Mouse (Mus musculus) intestine, postnatal 0 days (tissue): Measurements from ENCODE around the gene Sptb. TPM values are rescaled to one million over a fixed set of nuclear protein-coding genes. Genes with fewer than 3 reads are reported as not detected.

Experiments
- ATAC-seq: fragments of 200-750 bp; cut with Nextera tagmentation; 2 replicates; pipeline ENCODE4 v1.8.0; 2017; ENCODE audit warnings: mild to moderate bottlenecking, moderate TSS enrichment, moderate library complexity
- H3K27ac ChIP-seq: fragments of 300-500 bp; sonication (generic); 2 replicates; pipeline ENCODE4 v1.5.1; 2014; ENCODE audit warnings: mild to moderate bottlenecking, low read depth, low read length, moderate library complexity
- H3K27me3 ChIP-seq: fragments of 300-500 bp; sonication (generic); replicated peaks from 2 replicates; pipeline ENCODE4 v1.6.1; 2014; ENCODE audit warnings: low read length, mixed read lengths; ENCODE audit not compliant: control insufficient read depth, insufficient read depth
- H3K36me3 ChIP-seq: fragments of 300-500 bp; sonication (generic); 2 replicates; pipeline ENCODE4 v1.6.1; 2014; ENCODE audit warnings: mild to moderate bottlenecking, moderate library complexity; ENCODE audit not compliant: control insufficient read depth, insufficient read depth
- H3K4me1 ChIP-seq: fragments of 300-500 bp; sonication (generic); replicated peaks from 2 replicates; pipeline ENCODE4 v1.6.1; 2014; ENCODE audit warnings: antibody characterized with exemption, low read length, mixed read lengths; ENCODE audit not compliant: control insufficient read depth, insufficient read depth
- H3K4me2 ChIP-seq: fragments of 300-500 bp; sonication (generic); replicated peaks from 2 replicates; pipeline ENCODE4 v1.6.1; 2014; ENCODE audit warnings: low read depth, mild to moderate bottlenecking, moderate library complexity
- H3K4me3 ChIP-seq: fragments of 300-500 bp; sonication (generic); 2 replicates; pipeline ENCODE4 v1.5.1; 2014; ENCODE audit warnings: low read depth, low read length
- H3K9ac ChIP-seq: fragments of 300-500 bp; sonication (generic); 2 replicates; pipeline ENCODE4 v1.6.1; 2014; ENCODE audit warnings: mild to moderate bottlenecking, low read depth, low read length
- H3K9me3 ChIP-seq: fragments of 300-500 bp; sonication (generic); 2 replicates; pipeline ENCODE4 v1.6.1; 2016; ENCODE audit warnings: mixed run types; ENCODE audit not compliant: control insufficient read depth
- CTCF ChIP-seq: sonication (generic); IDR thresholded peaks from 2 replicates; pipeline ENCODE4 v1.5.1; 2016; ENCODE audit warnings: low read depth, mild to moderate bottlenecking, control low read depth, antibody characterized with exemption, moderate library complexity
- WGBS: fragments of 180-500 bp; shearing (Covaris S2); extraction: QIAGEN DNeasy Blood & Tissue Kit; methylation state at CpG from one replicate; pipeline ENCODE4 v1.1.7; 2014; 5-methylcytosine and 5-hydroxymethylcytosine counted together
- polyA plus RNA-seq: library from polyadenylated mRNA; unstranded; fragments of >200 nt; fragmentation: Nextera tagmentation; extraction: Ambion mirVana; gene quantifications from 2 replicates; pipeline ENCODE4 v1.2.1, GENCODE M21; 2015

Sptb gene
- 0.26 and 0.35 TPM in 2 replicates for polyA plus RNA-seq

- H3K9me3 ChIP-seq = no peaks in the 10 kb centered on the region
- peaks cover 42% of the 10 kb centered on the region for H3K27me3 ChIP-seq
- WGBS = 1% methylated on average over 40 of the region's 40 CpGs
- H3K4me3 ChIP-seq = peak within 1 kb of the TSS; percentile 69
- peak; percentile 49; the same call in 1 of the 2 replicates for ATAC-seq
- H3K4me2 ChIP-seq = peak within 1 kb of the TSS; percentile 100
- 0 out of 2 replicates have a peak, but pooled peaks cover 3% of the 10 kb centered on the region for H3K4me1 ChIP-seq
- H3K36me3 ChIP-seq = no peaks in the 10 kb centered on the region
- no peak within 1 kb of the TSS for H3K27ac ChIP-seq
- H3K9ac ChIP-seq = peak within 1 kb of the TSS; percentile 48
- TF ChIP-seq CTCF = no peak
Measured at GRCm38 (mm10) chr12:76710351-76711100, at the start of gene Sptb. Gene Sptb (minus strand): TSS chr12:76710547.

GRCm38 (mm10) chr12:76752652-76753318 is 42.4 kb upstream of the Sptb start:
- H3K9ac ChIP-seq = no peak overlapping the region
- H3K36me3 ChIP-seq = no peaks in the 10 kb centered on the region
- 43% methylated on average over 14 of the region's 14 CpGs for WGBS
- no peaks in the 10 kb centered on the region for H3K27me3 ChIP-seq
- TF ChIP-seq CTCF = peak; percentile 77
- H3K4me3 ChIP-seq = no peak overlapping the region
- no peaks in the 10 kb centered on the region for H3K4me1 ChIP-seq
- H3K27ac ChIP-seq = no peak overlapping the region
- H3K9me3 ChIP-seq = no peaks in the 10 kb centered on the region
- ATAC-seq = no peak
- H3K4me2 ChIP-seq = no peak overlapping the region

GRCm38 (mm10) chr12:76750866-76751459 is 40.6 kb upstream of the Sptb start:
- ATAC-seq = no peak
- Histone ChIP-seq H3K9me3 (no peaks in the 10 kb centered on the region), H3K36me3 (no peaks in the 10 kb centered on the region), H3K9ac (no peak overlapping the region), H3K4me1 (no peaks in the 10 kb centered on the region), H3K4me3 (no peak overlapping the region), H3K27me3 (no peaks in the 10 kb centered on the region), H3K4me2 (no peak overlapping the region), H3K27ac (no peak overlapping the region)
- TF ChIP-seq CTCF = no peak
- WGBS = 73% methylated on average over 16 of the region's 16 CpGs

GRCm38 (mm10) chr12:76727955-76728354 is 17.6 kb upstream of the Sptb start:
- H3K4me3 ChIP-seq = no peak overlapping the region
- TF ChIP-seq CTCF = no peak
- no peaks in the 10 kb centered on the region for H3K27me3 ChIP-seq
- H3K36me3 ChIP-seq = no peaks in the 10 kb centered on the region
- no peaks in the 10 kb centered on the region for H3K9me3 ChIP-seq
- ATAC-seq = no peak
- no peak overlapping the region for H3K27ac ChIP-seq
- no peak overlapping the region for H3K9ac ChIP-seq
- H3K4me2 ChIP-seq = no peak overlapping the region
- H3K4me1 ChIP-seq = no peaks in the 10 kb centered on the region
- 92% methylated on average over 4 of the region's 4 CpGs for WGBS

GRCm38 (mm10) chr12:76722026-76722425 is 11.7 kb upstream of the Sptb start:
- no peak overlapping the region for H3K9ac ChIP-seq
- H3K27me3 ChIP-seq = no peaks in the 10 kb centered on the region
- H3K36me3 ChIP-seq = no peaks in the 10 kb centered on the region
- H3K4me3 ChIP-seq = no peak overlapping the region
- H3K4me2 ChIP-seq = no peak overlapping the region
- TF ChIP-seq CTCF = no peak
- no peak overlapping the region for H3K27ac ChIP-seq
- H3K9me3 ChIP-seq = no peaks in the 10 kb centered on the region
- no peaks in the 10 kb centered on the region for H3K4me1 ChIP-seq
- 75% methylated on average over 3 of the region's 3 CpGs for WGBS
- no peak for ATAC-seq

GRCm38 (mm10) chr12:76720572-76720971 is 10.2 kb upstream of the Sptb start:
- H3K36me3 ChIP-seq = no peaks in the 10 kb centered on the region
- no peak for ATAC-seq
- H3K9me3 ChIP-seq = no peaks in the 10 kb centered on the region
- TF ChIP-seq CTCF = peak; percentile 46
- H3K9ac ChIP-seq = no peak overlapping the region
- no peak overlapping the region for H3K27ac ChIP-seq
- no peaks in the 10 kb centered on the region for H3K27me3 ChIP-seq
- H3K4me3 ChIP-seq = no peak overlapping the region
- no peaks in the 10 kb centered on the region for H3K4me1 ChIP-seq
- H3K4me2 ChIP-seq = no peak overlapping the region
